Mouse (Mus musculus) liver, adult 2 months (tissue): Measurements from ENCODE around the gene Rgs11. TPM values are rescaled to one million over a fixed set of nuclear protein-coding genes. Genes with fewer than 3 reads are reported as not detected.

Experiments
- DNase-seq: peaks from one replicate; pipeline ENCODE4 v3.0.0-alpha.2; 2011; ENCODE audit warnings: low read depth, low spot score; ENCODE audit errors: extremely low read depth
- H3K27ac ChIP-seq: fragments of 200-500 bp; replicated peaks from 2 replicates; pipeline ENCODE4 v1.5.1; 2012; ENCODE audit warnings: low read depth, mild to moderate bottlenecking, control low read depth, inconsistent platforms, low read length; ENCODE audit not compliant: insufficient read depth
- H3K27me3 ChIP-seq: fragments of 200-500 bp; 2 replicates; pipeline ENCODE4 v1.6.1; 2012; ENCODE audit warnings: mild to moderate bottlenecking, moderate library complexity, low read length, inconsistent platforms; ENCODE audit not compliant: control insufficient read depth, insufficient read depth
- H3K36me3 ChIP-seq: fragments of 200-500 bp; 2 replicates; pipeline ENCODE4 v1.6.1; 2012; ENCODE audit warnings: low read length, inconsistent platforms; ENCODE audit not compliant: control insufficient read depth, insufficient read depth
- H3K4me1 ChIP-seq: fragments of 200-500 bp; 2 replicates; pipeline ENCODE4 v1.6.1; 2011; ENCODE audit warnings: low read length; ENCODE audit not compliant: control insufficient read depth, insufficient read depth
- H3K4me3 ChIP-seq: fragments of 200-500 bp; 2 replicates; pipeline ENCODE4 v1.5.1; 2011; ENCODE audit warnings: low read depth, mild to moderate bottlenecking, control low read depth, low read length, moderate library complexity; ENCODE audit not compliant: insufficient read depth
- H3K79me2 ChIP-seq: fragments of 200-500 bp; 2 replicates; pipeline ENCODE4 v1.6.1; 2012; ENCODE audit warnings: inconsistent platforms, mild to moderate bottlenecking, low read length, moderate library complexity; ENCODE audit not compliant: control insufficient read depth, insufficient read depth
- H3K9ac ChIP-seq: fragments of 200-500 bp; 2 replicates; pipeline ENCODE4 v1.6.1; 2012; ENCODE audit warnings: low read depth, mild to moderate bottlenecking, control low read depth, inconsistent platforms, low read length
- CTCF ChIP-seq: fragments of 200-500 bp; IDR thresholded peaks from 2 replicates; pipeline ENCODE4 v1.5.1; 2011; ENCODE audit warnings: low read depth, low read length, control low read depth
- POLR2A ChIP-seq: fragments of 200-500 bp; IDR thresholded peaks from 2 replicates; pipeline ENCODE4 v1.6.1; 2011; ENCODE audit warnings: low read length, control low read depth; ENCODE audit not compliant: insufficient read depth; ENCODE audit errors: extremely low read depth
- WGBS: fragments of 180-500 bp; shearing (Covaris S2); methylation state at CpG from one replicate; pipeline ENCODE4 v1.1.7; 2018; 5-methylcytosine and 5-hydroxymethylcytosine counted together
- polyA plus RNA-seq: library from polyadenylated mRNA; depleted of rRNA; stranded (reverse); fragments of >200 nt; gene quantifications from 2 replicates; pipeline ENCODE4 v1.2.3, GENCODE M21; 2012
- total RNA-seq: library from RNA; depleted of rRNA; stranded (reverse); fragments of >200 nt; gene quantifications from 2 replicates; pipeline ENCODE4 v1.2.3, GENCODE M21; 2014

The Rgs11 gene
- total and polyA plus RNA-seq, 2 experiments = 0.09 to 0.22 TPM

GRCm38 (mm10) chr17:26240120-26240790 is 37.5 kb downstream of the Rgs11 start:
- Histone ChIP-seq H3K4me1 (peaks cover 5% of the 10 kb centered on the region; the same call in 1 of the 2 replicates), H3K36me3 (no peaks in the 10 kb centered on the region), H3K27me3 (no peaks in the 10 kb centered on the region), H3K79me2 (peaks cover 16% of the 10 kb centered on the region; the same call in 1 of the 2 replicates), H3K4me3 (no peak overlapping the region), H3K9ac (no peak overlapping the region), H3K27ac (no peak overlapping the region)
- TF ChIP-seq CTCF = no peak
- TF ChIP-seq POLR2A = no peak
- DNase-seq = no peak
- WGBS = 81% methylated on average over 6 of the region's 6 CpGs

- H3K9ac ChIP-seq = no peak overlapping the region
- 85% methylated on average over 6 of the region's 6 CpGs for WGBS
- H3K4me3 ChIP-seq = no peak overlapping the region
- no peaks in the 10 kb centered on the region for H3K27me3 ChIP-seq
- TF ChIP-seq CTCF = no peak
- TF ChIP-seq POLR2A = no peak
- no peak for DNase-seq
- no peaks in the 10 kb centered on the region for H3K36me3 ChIP-seq
- no peak overlapping the region for H3K27ac ChIP-seq
- peaks cover 16% of the 10 kb centered on the region; the same call in 1 of the 2 replicates for H3K79me2 ChIP-seq
- H3K4me1 ChIP-seq = peaks cover 5% of the 10 kb centered on the region; the same call in 1 of the 2 replicates
Measured at GRCm38 (mm10) chr17:26240990-26241389, 38.2 kb downstream of the Rgs11 start.

- Histone ChIP-seq H3K4me1 (peaks cover 5% of the 10 kb centered on the region; the same call in 1 of the 2 replicates), H3K9ac (peak overlapping the region; percentile 81), H3K27me3 (no peaks in the 10 kb centered on the region), H3K27ac (peak overlapping the region; percentile 89), H3K36me3 (no peaks in the 10 kb centered on the region), H3K4me3 (peak overlapping the region; percentile 87), H3K79me2 (peaks cover 16% of the 10 kb centered on the region; the same call in 1 of the 2 replicates)
- whole genome bisulfite sequencing = under 1% methylated on average over 32 of the region's 32 CpGs
- TF ChIP-seq CTCF = peak; percentile 62
- 0 out of 2 replicates have a peak, but pooled peaks have one; percentile 42 for TF ChIP-seq POLR2A
- DNase-seq = peak; percentile 86
Measured at GRCm38 (mm10) chr17:26243471-26244100, 40.8 kb downstream of the Rgs11 start.

- H3K79me2 ChIP-seq = peaks cover 16% of the 10 kb centered on the region; the same call in 1 of the 2 replicates
- 4% methylated on average over 33 of the region's 33 CpGs for WGBS
- no peaks in the 10 kb centered on the region for H3K27me3 ChIP-seq
- H3K4me1 ChIP-seq = peaks cover 5% of the 10 kb centered on the region; the same call in 1 of the 2 replicates
- H3K9ac ChIP-seq = peak within 1 kb of the TSS; percentile 81
- peak within 1 kb of the TSS; percentile 89 for H3K27ac ChIP-seq
- DNase-seq = peak; percentile 92
- no peaks in the 10 kb centered on the region for H3K36me3 ChIP-seq
- TF ChIP-seq CTCF (no peak), POLR2A (no peak; the same call in 1 of the 2 replicates)
- peak within 1 kb of the TSS; percentile 87 for H3K4me3 ChIP-seq
Measured at GRCm38 (mm10) chr17:26244101-26244841, 41.5 kb downstream of the Rgs11 start, which contains the start of gene Fam234a. Fam234a (minus strand) TSS chr17:26244242.

- H3K9ac ChIP-seq = no peak overlapping the region
- 75% methylated on average over 4 of the region's 4 CpGs for WGBS
- TF ChIP-seq POLR2A (no peak), CTCF (no peak)
- 0 out of 2 replicates have a peak overlapping the region, but pooled peaks have one; percentile 7 for H3K27ac ChIP-seq
- DNase-seq = no peak
- no peaks in the 10 kb centered on the region for H3K27me3 ChIP-seq
- H3K4me3 ChIP-seq = no peak overlapping the region
- peaks cover 8% of the 10 kb centered on the region for H3K36me3 ChIP-seq
- peaks cover 6% of the 10 kb centered on the region for H3K4me1 ChIP-seq
- H3K79me2 ChIP-seq = peaks cover 5% of the 10 kb centered on the region; the same call in 1 of the 2 replicates
Measured at GRCm38 (mm10) chr17:26251886-26252538, 49.3 kb downstream of the Rgs11 start.
